Mouse (Mus musculus): Measurements from ENCODE around the gene Ankrd54. TPM values are rescaled to one million over a fixed set of nuclear protein-coding genes. Genes with fewer than 3 reads are reported as not detected.
"Not testable (repeated sequence)": the region's sequence is repeated elsewhere in the genome, so short reads cannot be mapped to it uniquely, and the experiment has no call there.

The Ankrd54 gene
- total RNA-seq, 2 experiments from 2014 or later, result 7.7 to 8.1 TPM

- no peak for DNase-seq
- intact Hi-C loops (cut with DNase I), result no loop called here
These were observed 12.4 kb downstream of the Ankrd54 start for GRCm38 (mm10) chr15:79050160-79050845.

GRCm38 (mm10) chr15:79048186-79048585 is 14.5 kb downstream of the Ankrd54 start:
- intact Hi-C loops (cut with DNase I), result no loop called here
- DNase-seq, result no peak

GRCm38 (mm10) chr15:79044837-79045236 is 17.9 kb downstream of the Ankrd54 start:
- DNase-seq, result no peak
- intact Hi-C loops (cut with DNase I), result no loop called here

GRCm38 (mm10) chr15:79042721-79043491 is 19.8 kb downstream of the Ankrd54 start:
- intact Hi-C loops (cut with DNase I), result no loop called here
- DNase-seq, result no peak

GRCm38 (mm10) chr15:79041585-79041984 is 21.1 kb downstream of the Ankrd54 start, which contains the start of gene Galr3:
Gene Galr3 (plus strand): TSS chr15:79041885.
- DNase-seq, result no peak
- intact Hi-C loops (cut with DNase I), result no loop called here

- no peak for DNase-seq
- intact Hi-C loops (cut with DNase I), result no loop called here
These were observed 21.9 kb downstream of the Ankrd54 start for GRCm38 (mm10) chr15:79040501-79041416.

- intact Hi-C loops (cut with DNase I), result loop anchor here (1.0 to 5.0 kb wide), 3 partner anchors 31 to 122 kb away; no protein-coding TSS in a partner anchor
- peak; percentile 57 to 69 for DNase-seq
These were observed 23.8 kb downstream of the Ankrd54 start for GRCm38 (mm10) chr15:79038853-79039252.

GRCm38 (mm10) chr15:79038331-79038730 is 24.4 kb downstream of the Ankrd54 start:
- DNase-seq, result no peak
- intact Hi-C loops (cut with DNase I), result loop anchor here (1.0 to 5.0 kb wide), 3 partner anchors 32 to 121 kb away; no protein-coding TSS in a partner anchor

- intact Hi-C loops (cut with DNase I), result loop anchor here (1.0 to 5.0 kb wide), 3 partner anchors 32 to 121 kb away; no protein-coding TSS in a partner anchor
These were observed 24.8 kb downstream of the Ankrd54 start for GRCm38 (mm10) chr15:79037913-79038328.

GRCm38 (mm10) chr15:79031908-79032307 is 30.8 kb downstream of the Ankrd54 start:
- intact Hi-C loops (cut with DNase I), result loop anchor here (2.0 kb wide), 1 partner anchor 45 kb away; no protein-coding TSS in a partner anchor
- DNase-seq, result not testable (repeated sequence)

More at GRCm38 (mm10) chr15:79037913-79038328, 24.8 kb downstream of the Ankrd54 start:
- DNase-seq, result peak; percentile 80 to 87

- peak; percentile 85 for DNase-seq
- intact Hi-C loops (cut with DNase I), result loop anchor here (2.0 kb wide), 1 partner anchor 44 kb away; no protein-coding TSS in a partner anchor
These were observed 31.9 kb downstream of the Ankrd54 start for GRCm38 (mm10) chr15:79030551-79031435.

GRCm38 (mm10) chr15:79029519-79030241 is 33.0 kb downstream of the Ankrd54 start:
- DNase-seq, result no peak
- intact Hi-C loops (cut with DNase I), result loop anchor here (2.0 kb wide), 1 partner anchor 43 kb away; no protein-coding TSS in a partner anchor

GRCm38 (mm10) chr15:79028823-79029484 is 33.7 kb downstream of the Ankrd54 start:
- no peak for DNase-seq
- intact Hi-C loops (cut with DNase I), result no loop called here

GRCm38 (mm10) chr15:79028237-79028738 is 34.4 kb downstream of the Ankrd54 start, which contains the start of gene H1f0:
Gene H1f0 (plus strand): TSS chr15:79028450.
- intact Hi-C loops (cut with DNase I), result no loop called here
- DNase-seq, result peak; percentile 96 to 97

- DNase-seq, result peak; percentile 40 to 70
- intact Hi-C loops (cut with DNase I), result no loop called here
These were observed 35.1 kb downstream of the Ankrd54 start for GRCm38 (mm10) chr15:79027291-79028205.

- DNase-seq, result no peak
- intact Hi-C loops (cut with DNase I), result no loop called here
These were observed 36.0 kb downstream of the Ankrd54 start for GRCm38 (mm10) chr15:79026511-79027290.
